Mouse (Mus musculus): Measurements from ENCODE around the gene Ugt1a8.

Gene Ugt1a8

DNA sequence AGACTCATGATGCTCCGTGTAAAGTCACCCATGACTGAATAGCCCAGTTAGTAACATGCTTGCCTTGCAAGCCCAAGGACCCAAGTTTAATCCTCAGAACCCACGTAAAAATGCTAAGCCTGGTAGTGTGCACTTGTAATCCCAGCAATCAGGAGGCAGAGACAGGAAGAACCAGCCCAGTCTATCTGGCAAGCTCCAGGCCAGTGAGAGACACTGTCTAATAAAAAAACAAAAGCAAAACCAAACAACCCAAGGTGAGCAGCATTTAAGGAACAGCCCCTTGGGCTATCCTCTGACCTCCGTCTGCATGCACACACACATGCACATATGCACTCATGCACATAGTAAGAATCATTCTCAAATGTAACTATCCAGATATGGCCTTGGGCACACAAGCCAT, 142.0 kb downstream of the Ugt1a8 start:
- in situ Hi-C loops (cut with MboI; ENCODE audit: low pct_unique_long_range_greater_than_20kb in 1 of 2, low sequenced_read_pairs in 2 of 2, unreplicated experiment in 1 of 2): no loop called here

- in situ Hi-C loops (cut with MboI; ENCODE audit: low pct_unique_long_range_greater_than_20kb in 1 of 2, low sequenced_read_pairs in 2 of 2, unreplicated experiment in 1 of 2): no loop called here
Observed at GRCm38 (mm10) chr1:88229986-88230385, 142.4 kb downstream of the Ugt1a8 start.

DNA sequence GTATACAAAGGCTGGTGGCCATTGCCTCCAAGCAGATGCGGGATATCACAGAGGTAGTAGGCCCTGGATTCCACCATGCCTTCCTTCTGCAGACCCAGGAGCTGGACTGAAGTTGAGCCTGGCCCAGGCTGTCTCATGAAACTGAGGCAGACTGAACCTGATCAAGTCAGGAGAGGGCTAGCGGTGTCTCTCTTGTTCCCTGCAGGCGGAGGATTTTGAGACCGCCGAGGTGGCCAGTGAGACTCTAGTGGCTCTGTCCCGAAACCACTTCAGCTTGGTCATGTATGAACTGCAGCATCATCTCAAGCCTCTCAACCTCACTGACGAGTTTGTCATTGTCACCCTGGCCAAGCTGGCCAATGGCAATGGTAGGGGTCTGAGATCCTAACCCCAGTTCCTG, 142.8 kb downstream of the Ugt1a8 start:
- in situ Hi-C loops (cut with MboI; ENCODE audit: low pct_unique_long_range_greater_than_20kb in 1 of 2, low sequenced_read_pairs in 2 of 2, unreplicated experiment in 1 of 2): no loop called here

DNA sequence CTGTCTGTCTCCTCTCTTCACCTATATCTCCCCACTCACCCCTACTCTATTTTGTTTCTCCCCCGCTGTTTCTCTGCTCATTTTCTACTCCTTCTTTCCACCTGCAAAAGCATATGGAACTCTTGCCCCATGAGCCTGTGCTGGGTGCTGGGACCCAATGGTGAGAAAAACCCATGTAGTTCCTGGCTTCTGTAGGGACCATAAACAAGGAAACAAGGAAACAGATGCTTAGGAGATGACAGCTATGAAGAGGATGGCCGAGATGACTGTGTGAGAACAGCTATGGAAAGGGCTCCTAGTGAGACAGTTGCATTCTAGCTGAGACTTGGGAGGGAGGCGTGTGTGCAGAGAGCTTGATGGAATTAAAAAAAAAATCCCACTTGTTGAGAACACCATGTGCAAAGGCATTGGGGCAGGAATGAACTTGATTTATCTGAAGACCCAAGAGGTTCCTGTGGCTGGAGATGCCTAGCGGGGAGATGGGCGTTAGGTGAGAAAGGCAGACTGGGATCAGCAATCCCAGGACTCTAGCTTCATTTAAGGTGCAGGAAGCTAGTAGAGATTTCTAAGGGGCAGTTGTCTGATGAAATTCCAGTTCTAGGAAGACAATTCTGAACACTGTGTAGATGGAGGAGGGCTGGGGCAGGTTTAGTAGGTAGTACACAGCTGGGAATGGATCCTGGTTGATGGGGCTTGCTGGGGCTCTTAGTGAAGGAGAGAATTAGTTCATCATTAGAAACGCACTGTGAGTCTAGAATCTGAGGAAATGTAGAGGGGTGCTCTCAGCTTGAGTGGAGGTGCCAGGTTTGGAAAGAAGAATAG, 143.6 kb downstream of the Ugt1a8 start:
- in situ Hi-C loops (cut with MboI; ENCODE audit: low pct_unique_long_range_greater_than_20kb in 1 of 2, low sequenced_read_pairs in 2 of 2, unreplicated experiment in 1 of 2): no loop called here

GRCm38 (mm10) chr1:88231803-88232499, 144.3 kb downstream of the Ugt1a8 start:
- in situ Hi-C loops (cut with MboI; ENCODE audit: low pct_unique_long_range_greater_than_20kb in 1 of 2, low sequenced_read_pairs in 2 of 2, unreplicated experiment in 1 of 2): no loop called here

- in situ Hi-C loops (cut with MboI; ENCODE audit: low pct_unique_long_range_greater_than_20kb in 1 of 2, low sequenced_read_pairs in 2 of 2, unreplicated experiment in 1 of 2): no loop called here
Observed at GRCm38 (mm10) chr1:88232664-88233380, 145.2 kb downstream of the Ugt1a8 start.

- in situ Hi-C loops (cut with MboI; ENCODE audit: low pct_unique_long_range_greater_than_20kb in 1 of 2, low sequenced_read_pairs in 2 of 2, unreplicated experiment in 1 of 2): no loop called here
Observed at GRCm38 (mm10) chr1:88233421-88234247, 146.0 kb downstream of the Ugt1a8 start.

GRCm38 (mm10) chr1:88234248-88234610, 146.6 kb downstream of the Ugt1a8 start:
- in situ Hi-C loops (cut with MboI; ENCODE audit: low pct_unique_long_range_greater_than_20kb in 1 of 2, low sequenced_read_pairs in 2 of 2, unreplicated experiment in 1 of 2): no loop called here

DNA sequence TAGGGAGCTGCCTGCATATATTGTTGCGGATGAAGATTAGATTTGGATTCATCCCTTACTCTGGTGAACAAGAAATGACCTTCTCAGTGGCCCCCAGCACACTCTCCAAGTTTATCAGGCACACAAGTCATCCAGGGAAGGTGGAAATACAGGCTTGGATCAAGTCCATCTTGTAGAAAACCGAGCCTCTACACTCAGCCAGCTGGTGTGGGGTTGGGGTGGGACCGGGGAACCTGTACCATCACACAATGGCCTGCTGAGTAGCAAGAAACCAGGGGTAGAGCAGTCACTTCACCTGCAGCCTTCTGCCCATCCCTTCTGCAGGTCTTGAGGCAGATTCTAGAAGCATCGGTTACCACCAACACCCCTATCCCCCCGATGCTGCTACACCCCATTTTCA, 147.0 kb downstream of the Ugt1a8 start:
- in situ Hi-C loops (cut with MboI; ENCODE audit: low pct_unique_long_range_greater_than_20kb in 1 of 2, low sequenced_read_pairs in 2 of 2, unreplicated experiment in 1 of 2): no loop called here

DNA sequence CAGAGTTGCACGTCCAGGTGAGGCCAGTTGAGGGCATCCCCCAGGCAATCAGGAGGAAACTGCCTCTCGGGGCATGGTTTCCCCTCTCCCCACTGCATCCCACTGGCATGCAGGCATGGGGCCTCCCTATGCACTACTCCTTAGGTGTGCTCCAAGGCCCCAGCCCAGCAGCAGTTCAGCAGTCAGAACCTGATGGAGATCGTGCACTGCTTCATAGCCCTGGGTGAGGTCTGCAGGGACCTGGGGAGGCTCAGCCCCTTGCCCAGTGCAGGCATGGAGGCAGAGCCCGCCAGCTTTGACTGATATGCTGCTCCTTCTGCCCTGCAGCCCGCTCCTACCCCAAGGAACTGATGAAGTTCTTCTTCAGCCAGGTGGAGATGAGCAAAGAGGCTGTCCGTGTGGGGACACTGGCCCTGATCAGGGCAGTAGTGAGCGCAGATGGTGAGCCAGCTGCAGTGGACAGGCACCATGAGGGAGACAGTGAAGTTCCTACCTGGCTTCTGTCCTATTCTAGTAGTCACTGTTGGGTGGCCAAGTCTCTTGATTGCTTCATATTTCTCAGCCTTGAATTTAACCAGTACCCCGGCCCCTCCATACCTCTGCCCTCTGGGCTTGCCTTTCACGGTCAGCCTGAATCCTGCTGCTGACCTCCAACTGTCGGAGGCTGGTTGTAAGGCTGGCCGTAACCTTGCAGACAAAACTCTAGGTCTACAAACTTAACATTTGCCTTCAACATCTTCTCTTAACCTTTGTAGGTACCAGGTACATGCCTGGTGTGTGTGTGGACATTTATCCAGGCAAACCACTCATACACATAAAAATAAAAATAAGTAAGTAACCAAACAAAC, 147.7 kb downstream of the Ugt1a8 start:
- in situ Hi-C loops (cut with MboI; ENCODE audit: low pct_unique_long_range_greater_than_20kb in 1 of 2, low sequenced_read_pairs in 2 of 2, unreplicated experiment in 1 of 2): no loop called here

DNA sequence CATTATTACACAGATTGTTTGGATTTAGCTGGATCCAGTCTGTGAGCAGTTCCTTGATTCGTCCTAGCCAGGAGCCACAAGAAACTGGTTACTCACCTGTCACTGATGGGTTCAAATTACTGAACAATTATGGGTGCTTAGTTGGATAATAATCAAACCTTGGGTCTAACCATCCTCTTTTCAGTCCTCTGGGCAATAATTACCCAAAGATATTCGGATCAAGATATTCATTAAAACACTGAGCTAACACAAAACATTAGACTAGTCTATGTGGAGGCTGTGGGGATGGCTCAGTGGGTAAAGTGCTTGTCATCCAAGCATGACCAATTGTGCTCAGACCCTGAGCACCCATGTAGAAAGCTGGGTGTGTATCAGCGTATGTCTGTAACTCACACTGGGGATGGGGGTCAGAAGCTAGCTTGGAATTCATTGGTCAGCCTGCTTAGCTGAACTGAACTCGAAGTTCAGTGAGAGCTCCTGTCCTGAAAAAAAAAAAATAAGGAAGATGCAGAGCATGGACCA, 148.3 kb downstream of the Ugt1a8 start:
- in situ Hi-C loops (cut with MboI; ENCODE audit: low pct_unique_long_range_greater_than_20kb in 1 of 2, low sequenced_read_pairs in 2 of 2, unreplicated experiment in 1 of 2): no loop called here

- in situ Hi-C loops (cut with MboI; ENCODE audit: low pct_unique_long_range_greater_than_20kb in 1 of 2, low sequenced_read_pairs in 2 of 2, unreplicated experiment in 1 of 2): no loop called here
Observed at GRCm38 (mm10) chr1:88237311-88237710, 149.7 kb downstream of the Ugt1a8 start.

DNA sequence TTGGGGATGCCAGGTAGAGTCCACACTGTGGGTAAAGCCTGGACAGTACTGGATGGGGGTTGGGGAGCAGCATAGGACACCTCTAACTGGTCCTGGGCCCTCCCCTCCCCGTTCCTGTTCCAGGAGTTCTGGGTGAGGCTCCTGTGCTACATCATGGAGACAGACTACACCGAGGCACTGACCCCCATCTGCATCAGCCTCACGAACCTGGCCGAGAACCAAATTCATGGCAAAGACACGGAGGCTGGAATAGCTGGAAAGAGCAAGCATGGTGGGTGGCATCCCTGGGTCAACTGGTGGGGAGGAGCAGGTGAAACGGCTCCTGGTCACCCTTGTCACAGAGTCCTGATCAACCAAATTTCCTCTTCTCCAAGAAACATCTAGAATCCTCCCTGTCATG, 151.2 kb downstream of the Ugt1a8 start:
- in situ Hi-C loops (cut with MboI; ENCODE audit: low pct_unique_long_range_greater_than_20kb in 1 of 2, low sequenced_read_pairs in 2 of 2, unreplicated experiment in 1 of 2): no loop called here

GRCm38 (mm10) chr1:88240072-88240471, 152.5 kb downstream of the Ugt1a8 start:
- in situ Hi-C loops (cut with MboI; ENCODE audit: low pct_unique_long_range_greater_than_20kb in 1 of 2, low sequenced_read_pairs in 2 of 2, unreplicated experiment in 1 of 2): no loop called here

- in situ Hi-C loops (cut with MboI; ENCODE audit: low pct_unique_long_range_greater_than_20kb in 1 of 2, low sequenced_read_pairs in 2 of 2, unreplicated experiment in 1 of 2): no loop called here
Observed at GRCm38 (mm10) chr1:88240579-88240978, 153.0 kb downstream of the Ugt1a8 start.

DNA sequence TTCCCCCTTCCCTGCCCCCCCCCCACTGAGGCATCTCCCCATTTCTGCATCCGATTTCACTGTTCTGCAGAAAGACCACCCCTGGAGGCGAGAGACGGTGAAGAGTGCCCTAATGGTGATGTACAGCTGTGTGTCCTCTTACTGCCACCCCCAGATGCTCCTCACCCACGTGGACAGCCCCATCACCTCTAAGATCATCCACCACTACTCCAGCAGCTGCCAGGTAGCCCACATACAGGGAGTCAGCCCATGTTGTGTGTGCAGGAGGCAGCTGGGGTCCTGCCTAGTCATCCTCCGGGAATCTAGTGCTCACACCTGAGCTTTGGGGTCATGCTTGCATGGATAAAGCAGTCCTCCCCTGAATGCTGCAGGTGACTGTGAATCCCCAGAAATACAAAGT, 156.2 kb downstream of the Ugt1a8 start:
- in situ Hi-C loops (cut with MboI; ENCODE audit: low pct_unique_long_range_greater_than_20kb in 1 of 2, low sequenced_read_pairs in 2 of 2, unreplicated experiment in 1 of 2): no loop called here

DNA sequence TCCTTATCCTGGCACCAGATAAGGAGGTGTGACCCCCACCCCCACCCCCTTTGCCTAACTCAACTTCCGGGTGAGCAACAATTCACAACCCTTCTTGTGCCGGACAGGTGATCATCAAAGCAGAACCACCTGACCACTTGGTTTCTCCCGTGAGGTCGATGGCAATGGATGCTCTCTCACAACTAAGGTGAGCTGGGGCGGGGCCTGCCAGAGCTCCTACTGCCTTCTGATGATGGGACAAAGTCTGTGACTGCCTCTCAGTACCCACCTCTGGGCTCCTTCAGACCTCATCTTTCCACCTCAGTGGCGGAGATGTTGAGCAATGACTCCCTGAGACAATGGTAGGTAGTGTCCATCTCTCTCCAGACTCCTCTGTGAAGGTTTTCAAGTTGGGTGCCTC, 158.3 kb downstream of the Ugt1a8 start:
- in situ Hi-C loops (cut with MboI; ENCODE audit: low pct_unique_long_range_greater_than_20kb in 1 of 2, low sequenced_read_pairs in 2 of 2, unreplicated experiment in 1 of 2): no loop called here

- in situ Hi-C loops (cut with MboI; ENCODE audit: low pct_unique_long_range_greater_than_20kb in 1 of 2, low sequenced_read_pairs in 2 of 2, unreplicated experiment in 1 of 2): no loop called here
Observed at GRCm38 (mm10) chr1:88246386-88246785, 158.8 kb downstream of the Ugt1a8 start.
